Mouse (Mus musculus): ENCODE data around the gene Spa17. TPM values are rescaled to one million over a fixed set of nuclear protein-coding genes. Genes with fewer than 3 reads are reported as not detected.

The Spa17 gene
- total RNA-seq (2014; rRNA removed) (1.2 and 1.4 TPM in 2 replicates), polyA plus RNA-seq (2015; fragmentation: Nextera tagmentation; extraction: Ambion mirVana) (6.3 and 10.1 TPM in 2 replicates)

- no peaks in the 10 kb centered on the region; the same call in 1 of the 2 replicates for H3K4me1 ChIP-seq (ENCODE audit: insufficient read depth, low read length)
- DNase-seq (ENCODE audit: low spot score) = peak; percentile 92
- peak within 1 kb of the TSS; percentile 47 for H3K4me3 ChIP-seq (ENCODE audit: low read depth, low read length)
- H3K4me2 ChIP-seq (ENCODE audit: low read depth, low read length, poor library complexity, severe bottlenecking) = peak within 1 kb of the TSS; percentile 80
- no peaks in the 10 kb centered on the region for H3K36me3 ChIP-seq (ENCODE audit: insufficient read depth, low read length)
- H3K27me3 ChIP-seq (ENCODE audit: insufficient read depth, low read length) = no peaks in the 10 kb centered on the region
- WGBS = under 1% methylated on average over 44 of the region's 45 CpGs
- no peak for TF ChIP-seq CTCF (IDR thresholded peaks at IDR 0.05)
- peak within 1 kb of the TSS; percentile 83 for H3K9ac ChIP-seq (replicated peaks; ENCODE audit: low read length, poor library complexity, severe bottlenecking)
- peak within 1 kb of the TSS; percentile 91 for H3K27ac ChIP-seq (ENCODE audit: low read depth, low read length)
- H3K9me3 ChIP-seq (ENCODE audit: low read length) = no peaks in the 10 kb centered on the region
- ATAC-seq (ENCODE audit: low FRiP score) = peak; percentile 93
Observed at GRCm38 (mm10) chr9:37613182-37613910, at the start of gene Spa17. Gene Spa17, minus strand, starts transcription at chr9:37613722.

GRCm38 (mm10) chr9:37663210-37663609, 49.7 kb upstream of the Spa17 start:
- Histone ChIP-seq H3K9ac (replicated peaks; ENCODE audit: low read length, poor library complexity, severe bottlenecking) (no peak overlapping the region), H3K4me2 (ENCODE audit: low read depth, low read length, poor library complexity, severe bottlenecking) (no peak overlapping the region), H3K27me3 (ENCODE audit: insufficient read depth, low read length) (no peaks in the 10 kb centered on the region), H3K4me1 (ENCODE audit: insufficient read depth, low read length) (no peaks in the 10 kb centered on the region), H3K36me3 (ENCODE audit: insufficient read depth, low read length) (no peaks in the 10 kb centered on the region), H3K4me3 (ENCODE audit: low read depth, low read length) (no peak overlapping the region), H3K9me3 (ENCODE audit: low read length) (no peaks in the 10 kb centered on the region), H3K27ac (ENCODE audit: low read depth, low read length) (no peak overlapping the region)
- 71% methylated on average over 1 of the region's 1 CpGs for WGBS
- DNase-seq (ENCODE audit: low spot score) (no peak), ATAC-seq (ENCODE audit: low FRiP score) (no peak)
- no peak for TF ChIP-seq CTCF (IDR thresholded peaks at IDR 0.05)

GRCm38 (mm10) chr9:37659413-37659812, 45.9 kb upstream of the Spa17 start:
- ATAC-seq (ENCODE audit: low FRiP score) = no peak
- no peak overlapping the region for H3K4me3 ChIP-seq (ENCODE audit: low read depth, low read length)
- H3K36me3 ChIP-seq (ENCODE audit: insufficient read depth, low read length) = no peaks in the 10 kb centered on the region
- peaks cover 3% of the 10 kb centered on the region; the same call in 1 of the 2 replicates for H3K4me1 ChIP-seq (ENCODE audit: insufficient read depth, low read length)
- DNase-seq (ENCODE audit: low spot score) = no peak
- H3K27me3 ChIP-seq (ENCODE audit: insufficient read depth, low read length) = no peaks in the 10 kb centered on the region
- no peaks in the 10 kb centered on the region for H3K9me3 ChIP-seq (ENCODE audit: low read length)
- no peak overlapping the region for H3K27ac ChIP-seq (ENCODE audit: low read depth, low read length)
- WGBS = 88% methylated on average over 6 of the region's 6 CpGs
- TF ChIP-seq CTCF (IDR thresholded peaks at IDR 0.05) = no peak
- H3K4me2 ChIP-seq (ENCODE audit: low read depth, low read length, poor library complexity, severe bottlenecking) = no peak overlapping the region
- no peak overlapping the region for H3K9ac ChIP-seq (replicated peaks; ENCODE audit: low read length, poor library complexity, severe bottlenecking)

GRCm38 (mm10) chr9:37656931-37657481, 43.5 kb upstream of the Spa17 start, which contains the start of gene Tbrg1:
Gene Tbrg1, minus strand, starts transcription at chr9:37657312.
- Histone ChIP-seq H3K36me3 (ENCODE audit: insufficient read depth, low read length) (peaks cover 22% of the 10 kb centered on the region; the same call in 1 of the 2 replicates), H3K27me3 (ENCODE audit: insufficient read depth, low read length) (no peaks in the 10 kb centered on the region), H3K9me3 (ENCODE audit: low read length) (no peaks in the 10 kb centered on the region), H3K9ac (replicated peaks; ENCODE audit: low read length, poor library complexity, severe bottlenecking) (peak within 1 kb of the TSS; percentile 67), H3K4me2 (ENCODE audit: low read depth, low read length, poor library complexity, severe bottlenecking) (peak within 1 kb of the TSS; percentile 73), H3K4me1 (ENCODE audit: insufficient read depth, low read length) (peaks cover 3% of the 10 kb centered on the region; the same call in 1 of the 2 replicates), H3K4me3 (ENCODE audit: low read depth, low read length) (peak within 1 kb of the TSS; percentile 78), H3K27ac (ENCODE audit: low read depth, low read length) (peak within 1 kb of the TSS; percentile 71)
- DNase-seq (ENCODE audit: low spot score) = peak; percentile 85
- WGBS = under 1% methylated on average over 36 of the region's 36 CpGs
- TF ChIP-seq CTCF (IDR thresholded peaks at IDR 0.05) = no peak
- ATAC-seq (ENCODE audit: low FRiP score) = peak; percentile 94

GRCm38 (mm10) chr9:37656439-37656881, 42.9 kb upstream of the Spa17 start:
- H3K9ac ChIP-seq (replicated peaks; ENCODE audit: low read length, poor library complexity, severe bottlenecking) = peak overlapping the region; percentile 67
- H3K4me1 ChIP-seq (ENCODE audit: insufficient read depth, low read length) = peaks cover 3% of the 10 kb centered on the region; the same call in 1 of the 2 replicates
- H3K9me3 ChIP-seq (ENCODE audit: low read length) = no peaks in the 10 kb centered on the region
- no peaks in the 10 kb centered on the region for H3K27me3 ChIP-seq (ENCODE audit: insufficient read depth, low read length)
- TF ChIP-seq CTCF (IDR thresholded peaks at IDR 0.05) = no peak
- peak overlapping the region; percentile 73 for H3K4me2 ChIP-seq (ENCODE audit: low read depth, low read length, poor library complexity, severe bottlenecking)
- peak overlapping the region; percentile 71 for H3K27ac ChIP-seq (ENCODE audit: low read depth, low read length)
- no peak for ATAC-seq (ENCODE audit: low FRiP score)
- peaks cover 25% of the 10 kb centered on the region; the same call in 1 of the 2 replicates for H3K36me3 ChIP-seq (ENCODE audit: insufficient read depth, low read length)
- no peak for DNase-seq (ENCODE audit: low spot score)
- WGBS = 2% methylated on average over 10 of the region's 10 CpGs
- peak overlapping the region; percentile 78 for H3K4me3 ChIP-seq (ENCODE audit: low read depth, low read length)

GRCm38 (mm10) chr9:37655961-37656360, 42.4 kb upstream of the Spa17 start:
- peak overlapping the region; percentile 73 for H3K4me2 ChIP-seq (ENCODE audit: low read depth, low read length, poor library complexity, severe bottlenecking)
- H3K9ac ChIP-seq (replicated peaks; ENCODE audit: low read length, poor library complexity, severe bottlenecking) = no peak overlapping the region
- H3K27ac ChIP-seq (ENCODE audit: low read depth, low read length) = no peak overlapping the region
- ATAC-seq (ENCODE audit: low FRiP score) (no peak), DNase-seq (ENCODE audit: low spot score) (no peak)
- no peaks in the 10 kb centered on the region for H3K9me3 ChIP-seq (ENCODE audit: low read length)
- no peaks in the 10 kb centered on the region for H3K27me3 ChIP-seq (ENCODE audit: insufficient read depth, low read length)
- H3K4me1 ChIP-seq (ENCODE audit: insufficient read depth, low read length) = peaks cover 3% of the 10 kb centered on the region; the same call in 1 of the 2 replicates
- 74% methylated on average over 8 of the region's 8 CpGs for WGBS
- TF ChIP-seq CTCF (IDR thresholded peaks at IDR 0.05) = no peak
- peak overlapping the region; percentile 78 for H3K4me3 ChIP-seq (ENCODE audit: low read depth, low read length)
- H3K36me3 ChIP-seq (ENCODE audit: insufficient read depth, low read length) = peaks cover 30% of the 10 kb centered on the region
